Mouse (Mus musculus) kidney, adult 2 months (tissue): Measurements from ENCODE around the gene M1ap.

Source experiments
- CTCF ChIP-seq: fragments of 200-500 bp; conservative IDR thresholded peaks from 2 replicates; pipeline ENCODE4 v1.5.1; 2011; ENCODE audit warnings: low read depth, mild to moderate bottlenecking, control low read depth, low read length, moderate library complexity, mixed read lengths; ENCODE audit not compliant: insufficient read depth, insufficient read length
- POLR2A ChIP-seq: fragments of 200-500 bp; IDR thresholded peaks from one replicate; pipeline ENCODE4 v1.6.1; 2011; ENCODE audit warnings: low read depth, low read length, control low read depth

DNA sequence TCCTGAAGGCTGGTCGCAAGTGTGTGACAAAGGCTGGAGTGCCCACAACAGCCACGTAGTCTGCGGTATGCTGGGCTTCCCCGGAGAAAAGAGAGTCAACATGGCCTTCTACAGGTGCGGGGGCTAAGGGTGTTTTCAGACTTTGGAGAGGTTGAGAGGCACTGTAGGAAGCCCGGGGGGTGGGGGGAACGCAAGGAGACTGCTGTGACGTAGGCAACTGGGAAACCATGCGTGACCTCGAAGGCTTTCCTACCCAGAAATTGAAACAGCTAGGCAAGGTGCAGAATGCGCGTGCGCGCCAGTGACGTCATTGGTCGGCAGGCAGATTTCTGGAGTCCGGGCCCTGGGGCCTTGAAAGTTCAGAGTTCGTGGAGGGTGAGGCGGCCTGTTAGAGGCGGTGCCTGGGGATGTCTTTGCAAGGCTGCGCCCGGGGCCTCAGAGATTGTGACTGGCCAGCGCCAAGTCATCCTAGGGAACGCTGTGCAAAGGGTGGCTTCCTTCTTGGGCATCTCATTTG is 91.9 kb downstream of the M1ap start:
- TF ChIP-seq POLR2A: no peak
- no peak for TF ChIP-seq CTCF
